Mouse (Mus musculus): ENCODE data around the gene Gns.

GRCm38 (mm10) chr10:121418835-121419234, 53.9 kb downstream of the Gns start:
- TF ChIP-seq EP300 (optimal IDR thresholded peaks at IDR 0.05) (no peak), CTCF (IDR thresholded peaks at IDR 0.05; ENCODE audit: low read depth) (no peak)
